ENCODE assay signal across 18 mouse cellular contexts in genomic region chr6:33910671-33911070, GRCm38 (mm10).
A peak's percentile ranks its signal among the peaks of the same experiment; 100 is the strongest.
DNase-seq lines count a peak whose midpoint lies in the region; ATAC-seq lines count a peak whose summit lies in the region.
"Had no signal": no experiment of that assay in that cellular context is flagged by ENCODE, and none has a peak within 500 bp of the region (broad histone marks: within the 10 kb centered on the region; RNA-seq: fewer than 3 reads in every experiment).

No protein-coding gene starts in this region.

- ATAC-seq in megakaryocyte progenitor cell, adult 5-6 weeks (replicated peaks; ENCODE audit: poor library complexity): 0 out of 2 replicates have a peak, but pooled peaks have one; percentile 29
- ATAC-seq: activated CD4-positive, CD25-positive, alpha-beta regulatory T cell, adult 4 months; forebrain, embryonic 13.5 days; forebrain, embryonic 15.5 days; forebrain, postnatal 0 days; Patski had no signal

- peak; percentile 11 for DNase-seq in 3T3-L1 (ENCODE audit: low read depth, low spot score)
- peak; percentile 65 for DNase-seq in 416B (ENCODE audit: low read depth)
- DNase-seq in layer of hippocampus, adult 9-11 months: no peak
- DNase-seq in spleen, adult 12 weeks (ENCODE audit: low spot score): no peak
- DNase-seq: adrenal gland, adult 8-10 months; adrenal gland, postnatal 14 days; adrenal gland, postnatal 36 days; cerebellum, adult 11-12 months; cerebellum, adult 2 months; cerebellum, adult 9-10 months; cerebellum, postnatal 10 days; cerebellum, postnatal 25 days; forebrain, postnatal 0 days had no signal

Comparison
In these comparisons a context has a peak if more than half of its experiments do, and no peak if none do; other contexts are left out.
1. DNase-seq: peak in 3T3-L1 (single experiment) and 416B (single experiment); none in layer of hippocampus, adult 9-11 months (single experiment) and spleen, adult 12 weeks (single experiment).